Mouse (Mus musculus) G1E (cell line): ENCODE results near the gene Nyx. TPM values are rescaled to one million over a fixed set of nuclear protein-coding genes. Genes with fewer than 3 reads are reported as not detected.

Experiments used
- ATAC-seq: 2 replicates; pipeline ENCODE4 v1.8.0; 2016; ENCODE audit warnings: mild to moderate bottlenecking; ENCODE audit not compliant: insufficient number of reproducible peaks, poor library complexity, low FRiP score, severe bottlenecking; ENCODE audit errors: extremely low read depth
- DNase-seq: peaks from one replicate; pipeline ENCODE4 v3.0.0; 2012; ENCODE audit warnings: low spot score
- H3K27me3 ChIP-seq: 2 replicates; pipeline ENCODE4 v1.6.1; 2012; ENCODE audit warnings: mild to moderate bottlenecking, low read length, inconsistent platforms; ENCODE audit not compliant: insufficient read depth
- H3K36me3 ChIP-seq: replicated peaks from 2 replicates; pipeline ENCODE3; 2012; ENCODE audit warnings: mild to moderate bottlenecking, inconsistent platforms
- H3K4me1 ChIP-seq: 2 replicates; pipeline ENCODE4 v1.6.1; 2012; ENCODE audit warnings: low read depth, low read length, inconsistent platforms, mixed read lengths; ENCODE audit not compliant: insufficient read depth
- H3K4me3 ChIP-seq: 2 replicates; pipeline ENCODE4 v1.5.1; 2012; ENCODE audit warnings: low read depth, mild to moderate bottlenecking, inconsistent platforms, low read length, moderate library complexity, mixed read lengths
- H3K9me3 ChIP-seq: replicated peaks from 2 replicates; pipeline ENCODE4 v1.6.1; 2012; ENCODE audit warnings: inconsistent platforms
- CTCF ChIP-seq: IDR thresholded peaks from 2 replicates; pipeline ENCODE4 v1.5.1; 2012; ENCODE audit warnings: low read depth, low read length, inconsistent platforms, mixed read lengths
- GATA1 ChIP-seq: IDR thresholded peaks from 2 replicates; pipeline ENCODE4 v1.6.1; 2012; ENCODE audit warnings: borderline replicate concordance, low read length, inconsistent platforms, mixed read lengths
- GATA2 ChIP-seq: IDR thresholded peaks from 2 replicates; pipeline ENCODE4 v1.6.1; 2012; ENCODE audit warnings: low read depth, low read length, inconsistent platforms, borderline replicate concordance
- POLR2AphosphoS5 ChIP-seq: IDR thresholded peaks from 2 replicates; pipeline ENCODE4 v1.6.1; 2012; ENCODE audit warnings: low read depth, low read length, inconsistent platforms; ENCODE audit not compliant: insufficient replicate concordance
- TAL1 ChIP-seq: conservative IDR thresholded peaks from 2 replicates; pipeline ENCODE4 v1.6.1; 2012; ENCODE audit warnings: low read depth, low read length, inconsistent platforms, mixed read lengths
- polyA plus RNA-seq: library from polyadenylated mRNA; stranded (reverse); fragments of >175 nt; gene quantifications from 2 replicates; pipeline ENCODE4 v1.2.3, GENCODE M21; 2012
- total RNA-seq, 2 experiments: library from RNA; stranded (forward) in 1 of 2; stranded (reverse) in 1 of 2; fragments of 200-1000 nt in 1 of 2; fragments of >200 nt in 1 of 2; fragmentation: Nextera tagmentation in 1 of 2; gene quantifications; 2 replicates each; pipeline ENCODE4 v1.2.3; 2014 to 2017

Nyx gene
- total and polyA plus RNA-seq, 3 experiments: 0.01 to 0.22 TPM; not detected in 1

DNA sequence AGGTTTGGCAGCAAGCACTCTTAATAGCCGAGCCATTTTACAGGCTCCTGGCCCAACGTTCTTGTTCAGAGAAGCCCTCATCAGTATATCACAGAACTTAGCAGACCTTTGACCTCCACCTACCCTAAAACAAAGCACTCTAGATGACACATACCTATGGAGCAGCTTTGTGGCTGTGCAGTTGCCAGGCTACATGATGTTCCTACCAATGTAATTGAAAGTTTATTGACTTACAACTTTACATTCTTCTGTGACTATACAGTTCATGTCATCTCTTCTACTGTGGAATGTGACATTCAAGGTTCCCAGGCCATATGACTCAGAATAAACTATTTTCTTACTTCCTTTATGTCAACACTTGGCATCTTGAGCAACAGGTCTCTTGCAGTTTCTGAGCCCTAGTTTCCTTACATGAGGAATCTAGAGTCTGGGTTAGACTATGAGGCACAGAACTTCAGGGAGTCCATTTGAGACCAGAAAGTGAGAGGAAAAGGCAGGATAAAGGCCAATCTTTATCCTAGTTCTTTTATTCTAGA is 2.9 kb upstream of the Nyx start:
- H3K4me3 ChIP-seq: no peak overlapping the region
- no peaks in the 10 kb centered on the region for H3K36me3 ChIP-seq
- DNase-seq (no peak), ATAC-seq (no peak)
- no peaks in the 10 kb centered on the region for H3K9me3 ChIP-seq
- H3K27me3 ChIP-seq: no peaks in the 10 kb centered on the region
- TF ChIP-seq TAL1 (no peak), GATA1 (no peak), GATA2 (no peak), POLR2AphosphoS5 (no peak), CTCF (no peak)
- H3K4me1 ChIP-seq: peaks cover 12% of the 10 kb centered on the region

DNA sequence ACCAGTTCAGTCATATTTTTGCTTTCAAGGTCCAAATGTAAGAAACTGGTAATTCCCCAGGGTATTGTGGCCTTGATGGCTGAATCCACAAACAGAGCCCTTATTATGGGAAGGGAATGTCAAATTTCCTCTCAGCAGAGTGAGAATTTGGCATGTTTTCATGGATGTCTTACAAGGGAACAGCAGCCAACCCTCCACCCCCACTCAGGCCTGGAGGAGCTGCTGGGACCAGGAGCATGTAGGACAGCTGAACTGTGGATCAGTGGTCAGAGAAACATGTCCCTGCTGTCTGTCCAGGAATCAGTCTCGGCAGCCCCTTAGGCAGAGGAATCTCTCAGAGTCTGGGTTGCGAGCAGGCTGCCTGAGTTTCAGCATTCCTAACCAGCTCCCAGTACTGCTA is 771 bp downstream of the Nyx start:
- H3K36me3 ChIP-seq: no peaks in the 10 kb centered on the region
- no peaks in the 10 kb centered on the region; the same call in 1 of the 2 replicates for H3K27me3 ChIP-seq
- H3K4me1 ChIP-seq: peaks cover 4% of the 10 kb centered on the region
- H3K9me3 ChIP-seq: no peaks in the 10 kb centered on the region
- no peak overlapping the region for H3K4me3 ChIP-seq
- DNase-seq (no peak), ATAC-seq (no peak)
- no peak for TF ChIP-seq POLR2AphosphoS5

DNA sequence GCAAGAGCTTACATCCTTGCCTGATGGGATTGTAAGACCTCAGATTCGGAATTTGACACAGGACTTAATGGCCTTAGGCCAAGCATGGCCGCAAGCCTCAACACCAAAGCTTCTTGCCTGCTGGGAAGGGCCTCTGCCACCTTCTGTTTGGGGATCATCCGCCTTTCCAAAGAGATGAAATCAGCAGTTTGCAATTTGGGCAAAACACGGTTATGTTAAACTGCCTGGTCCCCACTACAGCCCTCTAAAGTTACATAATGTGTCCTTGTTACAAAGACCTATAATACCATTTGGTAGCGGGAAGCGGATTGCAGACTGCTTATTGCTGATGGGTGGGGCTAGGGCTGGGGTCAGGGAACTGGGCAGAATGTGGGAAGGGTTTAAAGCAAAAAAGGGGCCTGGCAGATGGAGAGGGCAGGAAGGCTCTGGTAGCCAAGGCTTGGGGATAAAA is 1.2 kb downstream of the Nyx start:
- Histone ChIP-seq H3K9me3 (no peaks in the 10 kb centered on the region), H3K27me3 (no peaks in the 10 kb centered on the region; the same call in 1 of the 2 replicates), H3K36me3 (no peaks in the 10 kb centered on the region), H3K4me1 (no peaks in the 10 kb centered on the region), H3K4me3 (no peak overlapping the region)
- ATAC-seq (no peak), DNase-seq (no peak)
- TF ChIP-seq GATA1: no peak
- no peak for TF ChIP-seq TAL1
- TF ChIP-seq CTCF: no peak

DNA sequence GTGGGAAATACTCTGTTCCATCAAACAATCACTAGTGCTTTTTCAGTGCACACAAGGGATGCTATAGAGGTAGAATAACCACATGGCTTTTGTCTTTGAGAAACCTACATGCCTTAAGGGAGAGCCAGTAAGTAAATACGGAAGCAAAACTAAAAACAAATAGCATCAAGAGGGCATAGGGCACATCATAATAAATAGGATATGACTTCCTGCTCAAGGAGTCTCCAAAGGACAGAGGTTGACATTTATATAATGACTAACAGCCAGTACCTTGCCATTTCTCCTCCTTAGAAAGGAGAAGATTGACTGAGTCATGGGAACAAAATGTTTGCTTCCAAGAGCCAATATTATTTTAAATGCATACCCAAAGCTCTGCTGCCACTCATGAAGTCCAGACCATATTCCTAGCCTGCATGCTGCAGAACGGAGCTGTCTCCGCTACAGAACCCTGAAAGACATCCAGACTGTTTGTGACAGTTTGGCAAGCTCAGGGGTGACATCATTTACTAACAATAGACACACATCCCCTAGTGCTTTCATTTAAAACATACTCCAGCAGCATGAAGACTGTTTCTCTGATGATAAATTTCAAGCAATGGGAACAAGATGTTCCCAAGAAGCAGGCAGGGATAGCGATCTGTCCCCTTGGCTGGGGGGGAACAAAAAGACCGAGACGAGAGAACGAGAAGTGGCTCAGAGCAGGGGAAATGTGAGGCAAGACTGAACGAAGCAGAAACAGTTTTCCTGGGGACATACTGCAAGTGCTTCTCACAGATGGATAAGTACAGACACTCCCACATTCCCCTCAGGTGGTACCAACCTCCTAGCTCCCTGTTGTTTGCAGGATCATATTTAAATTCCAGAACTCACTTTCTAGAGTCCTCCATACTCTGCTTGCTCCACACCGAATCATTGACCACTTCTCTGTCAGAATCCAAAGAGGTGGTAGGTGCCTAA is 3.5 kb downstream of the Nyx start:
- Histone ChIP-seq H3K4me1 (no peaks in the 10 kb centered on the region), H3K4me3 (no peak overlapping the region)
- ATAC-seq: no peak

DNA sequence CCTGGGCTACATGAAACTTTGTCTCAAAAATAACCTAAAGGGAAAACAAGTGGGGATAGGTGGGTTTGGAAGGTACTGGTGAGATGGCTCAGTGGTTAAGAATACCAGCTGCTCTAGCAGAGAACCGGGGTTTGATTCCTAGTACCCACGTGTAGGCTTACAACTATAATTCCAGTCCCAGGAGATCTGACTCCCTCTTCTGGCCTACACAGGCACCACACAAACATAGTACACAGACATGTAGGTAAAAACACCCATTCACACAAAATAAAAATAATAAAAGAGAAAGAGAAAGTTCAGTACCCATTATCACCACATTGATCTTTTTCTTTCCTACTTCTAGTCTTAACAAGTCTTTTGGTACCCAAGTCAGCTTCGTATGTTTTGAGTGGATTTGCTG is 6.0 kb downstream of the Nyx start:
- Histone ChIP-seq H3K9me3 (no peaks in the 10 kb centered on the region), H3K4me1 (no peaks in the 10 kb centered on the region), H3K36me3 (no peaks in the 10 kb centered on the region), H3K4me3 (no peak overlapping the region), H3K27me3 (no peaks in the 10 kb centered on the region; the same call in 1 of the 2 replicates)
- ATAC-seq: no peak
- no peak for TF ChIP-seq POLR2AphosphoS5
- TF ChIP-seq TAL1: no peak
- TF ChIP-seq GATA2: no peak
- TF ChIP-seq GATA1: no peak
- no peak for TF ChIP-seq CTCF
- DNase-seq: no peak

More for the DNA sequence above, 3.5 kb downstream of the Nyx start:
- DNase-seq: no peak
- Histone ChIP-seq H3K9me3 (no peaks in the 10 kb centered on the region), H3K36me3 (no peaks in the 10 kb centered on the region), H3K27me3 (no peaks in the 10 kb centered on the region; the same call in 1 of the 2 replicates)
- no peak for TF ChIP-seq GATA1
- no peak for TF ChIP-seq POLR2AphosphoS5
- TF ChIP-seq TAL1: no peak
- TF ChIP-seq CTCF: no peak
- TF ChIP-seq GATA2: no peak

DNA sequence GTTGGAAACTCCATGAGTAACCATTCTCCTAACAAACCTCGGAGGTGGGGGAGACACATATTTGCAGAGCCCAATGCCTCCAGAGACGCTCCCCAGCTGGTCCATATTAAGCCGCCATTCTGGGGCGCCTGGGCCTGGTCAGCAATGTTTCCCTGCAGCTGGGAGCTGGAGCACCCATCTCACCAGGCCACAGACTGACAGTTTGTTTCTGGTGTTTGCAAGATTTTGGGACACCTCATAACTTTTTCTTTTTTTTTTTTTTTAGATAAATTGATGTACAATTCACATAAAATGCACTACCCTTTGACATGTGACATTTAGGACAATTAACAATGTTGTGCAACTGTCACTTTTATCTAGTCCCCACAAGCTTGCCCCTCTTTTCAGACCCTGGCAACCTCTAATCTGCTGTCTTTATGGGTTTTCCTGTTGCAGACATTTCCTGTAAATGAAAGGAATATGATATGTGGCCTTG is 6.9 kb downstream of the Nyx start:
- Histone ChIP-seq H3K27me3 (no peaks in the 10 kb centered on the region; the same call in 1 of the 2 replicates), H3K36me3 (no peaks in the 10 kb centered on the region), H3K4me1 (no peaks in the 10 kb centered on the region), H3K4me3 (no peak overlapping the region), H3K9me3 (no peaks in the 10 kb centered on the region)
- ATAC-seq (no peak), DNase-seq (no peak)
- TF ChIP-seq TAL1 (no peak), POLR2AphosphoS5 (no peak), GATA1 (no peak), CTCF (no peak), GATA2 (no peak)
